Mouse (Mus musculus) monocyte, adult 2 months (primary cell): ENCODE results near the gene Ccdc149.
A peak's percentile ranks its signal among the peaks of the same experiment; 100 is the strongest.

ENCODE experiments used
- DNase-seq, 2 experiments: peaks; one replicate each; pipeline ENCODE4 v3.0.0; 2022; ENCODE audit warnings: low spot score in 2 of 2, low read depth in 1 of 2

The Ccdc149 gene

DNA sequence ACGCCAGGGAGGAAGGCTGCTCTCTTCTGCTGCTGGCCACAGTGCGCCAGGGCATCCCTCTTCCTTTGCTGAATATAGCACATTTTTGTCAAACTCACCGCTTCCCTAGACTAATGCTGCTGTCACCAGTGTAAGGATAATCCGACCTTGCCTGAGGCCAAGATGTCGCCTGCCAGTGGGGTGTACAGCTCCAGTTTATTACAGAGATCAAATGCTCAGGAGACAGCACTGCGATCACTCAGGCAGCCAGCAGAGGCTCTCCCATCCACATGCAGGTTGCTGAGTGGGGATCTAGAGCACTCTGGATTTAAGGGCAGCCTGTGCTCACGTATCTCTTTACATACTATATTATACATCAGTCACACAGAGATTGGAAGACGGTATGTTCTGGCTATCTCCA is 22.1 kb downstream of the Ccdc149 start:
- no peak for DNase-seq

DNA sequence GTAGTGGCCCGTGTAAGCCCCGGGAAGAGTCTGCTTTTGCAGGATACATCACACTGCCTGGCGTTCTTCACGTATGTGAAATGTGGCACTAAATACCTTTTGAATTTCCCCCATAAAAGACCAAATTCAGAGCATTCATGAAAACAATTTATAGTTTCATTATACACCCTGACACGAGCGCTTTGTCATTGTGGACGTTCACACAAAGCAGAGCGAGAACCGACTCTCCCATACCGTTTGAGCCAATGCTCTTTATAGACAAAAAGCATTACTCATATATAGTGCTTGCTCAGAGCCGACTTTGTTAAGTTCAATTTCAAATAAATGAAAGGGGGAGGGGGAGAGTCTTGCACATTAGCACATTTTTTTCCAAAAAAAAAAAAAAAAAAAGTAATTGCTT is 31.0 kb downstream of the Ccdc149 start:
- DNase-seq: no peak

DNA sequence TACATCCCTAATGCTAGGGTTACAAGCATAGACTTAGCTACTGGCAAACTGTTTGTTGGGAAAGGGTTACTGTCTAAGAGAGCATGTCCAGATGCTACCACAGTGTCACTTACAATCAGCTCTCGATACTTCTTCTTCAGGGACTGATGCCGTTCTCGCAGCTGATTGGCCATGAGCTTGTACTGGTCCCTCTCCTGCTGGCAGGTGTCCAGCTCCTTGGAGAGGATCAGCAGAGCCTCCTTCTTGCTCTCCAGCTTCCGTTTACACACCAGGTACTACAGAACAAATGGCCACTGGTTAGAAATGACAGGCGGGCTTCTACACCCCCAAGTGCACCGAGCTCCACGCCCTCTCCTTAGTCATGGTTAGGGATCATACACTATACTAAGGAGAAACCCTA is 32.4 kb downstream of the Ccdc149 start:
- DNase-seq: no peak

DNA sequence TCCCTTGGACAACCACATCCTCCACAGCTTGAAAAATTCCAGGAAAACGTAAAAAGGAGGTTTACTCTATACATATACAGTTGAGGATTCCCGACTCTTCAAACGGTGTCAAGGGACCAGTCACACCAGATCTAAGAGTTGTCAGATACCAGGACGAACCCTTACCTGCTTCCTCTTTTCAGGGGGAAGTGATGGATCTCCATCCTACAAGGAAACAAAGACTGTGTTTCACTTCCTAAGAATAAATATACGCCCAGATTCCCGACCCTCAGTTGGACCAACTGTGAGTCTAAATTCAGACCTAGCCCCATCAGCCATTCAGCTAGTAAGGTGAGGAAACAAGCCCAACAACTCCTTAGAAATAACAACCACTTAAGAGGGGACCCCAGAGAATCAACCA is 35.8 kb downstream of the Ccdc149 start:
- DNase-seq: no peak

DNA sequence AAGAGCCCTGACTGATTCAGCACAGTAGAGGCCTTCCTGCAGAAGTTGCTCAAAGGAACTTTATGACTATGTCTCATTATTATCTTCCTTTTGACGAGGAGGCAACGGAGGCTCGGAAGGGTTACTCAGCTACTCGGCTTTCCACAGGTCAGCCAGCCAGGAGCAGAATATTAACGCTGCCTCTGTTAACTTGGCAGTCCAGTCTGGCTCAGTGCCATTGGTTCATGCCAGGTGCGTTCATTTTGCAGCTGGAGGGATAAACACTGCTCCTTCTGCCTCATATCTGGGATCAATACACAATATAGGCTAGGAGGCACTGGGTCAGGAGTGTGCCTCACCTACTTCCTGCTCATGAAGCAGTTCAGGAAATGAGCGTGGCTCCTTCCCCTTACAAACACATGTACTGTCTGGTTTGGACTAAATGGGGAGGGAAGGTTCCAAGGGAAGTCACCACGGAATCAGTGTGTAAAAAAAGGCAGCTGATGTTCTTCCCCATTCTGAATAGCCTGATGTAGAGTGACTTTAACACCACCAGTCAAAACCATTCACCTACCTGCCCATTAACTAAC is 40.0 kb downstream of the Ccdc149 start:
- no peak for DNase-seq

DNA sequence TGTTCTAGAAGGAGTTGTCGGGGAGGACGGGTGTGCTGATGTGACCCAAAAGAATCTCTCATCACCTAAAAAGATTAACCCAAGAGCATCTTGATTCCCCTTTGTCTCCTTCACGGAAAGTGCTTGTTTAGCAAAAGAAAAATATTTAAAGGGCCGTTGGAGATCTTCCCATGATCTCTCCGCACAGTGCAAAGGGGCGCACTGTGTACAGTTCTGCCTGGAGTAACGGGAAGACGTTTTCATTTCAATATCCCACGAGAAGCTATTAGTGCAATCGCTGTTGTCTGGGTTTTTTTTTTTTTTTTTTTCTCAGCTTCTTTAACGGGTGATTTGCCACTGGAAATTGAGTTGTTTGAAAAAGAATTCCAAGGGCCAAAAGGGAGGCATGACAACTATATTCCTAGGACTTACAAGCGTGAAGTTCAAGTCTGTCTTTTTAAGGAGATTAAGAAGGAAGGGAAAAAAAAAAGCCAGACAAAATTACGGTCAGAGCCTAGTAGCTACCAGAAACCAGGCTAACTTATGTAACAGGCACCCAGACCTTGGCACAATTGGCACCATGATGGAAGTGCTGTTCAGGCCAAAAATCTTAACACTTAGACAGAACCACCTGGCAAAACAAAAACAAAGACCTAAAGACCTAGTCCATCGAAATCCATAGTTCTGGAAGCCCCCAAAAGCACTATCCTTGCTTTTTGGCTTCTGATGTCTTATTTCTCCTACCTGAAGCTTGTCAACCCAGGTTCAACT is 41.4 kb downstream of the Ccdc149 start:
- no peak for DNase-seq

DNA sequence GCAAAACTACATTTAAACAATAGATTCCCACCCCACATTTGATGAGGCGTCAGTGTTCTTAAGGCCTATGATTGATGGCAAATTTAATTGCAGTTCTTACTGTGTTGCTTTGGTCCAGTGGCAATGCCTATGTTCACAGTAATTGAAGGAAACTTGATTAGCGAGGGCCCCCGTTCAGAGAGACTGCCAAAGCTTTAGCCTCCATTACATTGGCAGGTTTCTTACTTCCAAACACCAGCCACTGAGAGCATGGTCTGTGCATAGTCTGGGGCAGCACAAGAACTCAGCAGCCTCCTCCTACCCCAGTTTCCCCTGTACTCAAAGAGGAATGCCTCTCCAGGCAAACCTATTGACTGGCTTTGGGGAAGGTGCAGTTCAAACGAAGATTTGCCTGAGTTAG is 42.7 kb downstream of the Ccdc149 start:
- DNase-seq: no peak

DNA sequence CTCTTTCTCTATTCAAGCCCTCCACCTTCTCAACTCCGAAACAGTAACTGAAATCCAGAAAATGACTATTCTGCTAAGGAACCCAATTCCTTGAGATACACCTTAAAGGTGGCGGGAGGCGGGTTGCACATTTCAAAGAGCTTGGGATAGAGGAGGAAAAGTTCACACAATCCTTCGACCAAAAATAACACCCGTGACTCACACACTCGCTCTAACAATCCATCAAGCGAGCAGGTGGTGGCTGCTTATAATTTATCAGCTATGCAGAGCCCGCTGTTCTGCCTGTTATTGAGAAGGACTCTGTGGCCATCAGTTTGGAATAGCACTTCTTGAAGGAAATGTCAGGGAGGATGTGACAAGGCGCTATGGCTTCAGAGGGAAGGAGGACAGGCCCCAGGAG is 45.5 kb downstream of the Ccdc149 start:
- no peak for DNase-seq

DNA sequence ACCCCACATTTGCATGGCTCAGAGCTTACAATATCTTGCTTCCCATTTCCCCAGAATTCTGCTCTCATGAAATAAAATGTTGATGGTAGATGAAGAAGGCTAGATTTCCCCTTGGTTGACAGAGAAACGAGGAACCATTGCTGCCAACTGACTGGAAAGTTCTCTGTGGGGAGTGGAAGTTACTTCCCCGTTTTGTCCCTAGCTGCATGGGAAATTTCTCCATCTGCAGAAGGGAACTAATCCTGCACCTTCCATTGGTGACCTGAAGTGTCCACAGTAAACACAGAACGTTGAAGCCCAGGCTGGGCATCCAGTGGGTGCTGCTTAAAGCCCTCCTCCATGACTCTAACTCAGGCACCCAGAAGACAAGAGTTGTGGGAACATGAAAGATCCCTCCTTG is 47.4 kb downstream of the Ccdc149 start:
- DNase-seq: no peak

DNA sequence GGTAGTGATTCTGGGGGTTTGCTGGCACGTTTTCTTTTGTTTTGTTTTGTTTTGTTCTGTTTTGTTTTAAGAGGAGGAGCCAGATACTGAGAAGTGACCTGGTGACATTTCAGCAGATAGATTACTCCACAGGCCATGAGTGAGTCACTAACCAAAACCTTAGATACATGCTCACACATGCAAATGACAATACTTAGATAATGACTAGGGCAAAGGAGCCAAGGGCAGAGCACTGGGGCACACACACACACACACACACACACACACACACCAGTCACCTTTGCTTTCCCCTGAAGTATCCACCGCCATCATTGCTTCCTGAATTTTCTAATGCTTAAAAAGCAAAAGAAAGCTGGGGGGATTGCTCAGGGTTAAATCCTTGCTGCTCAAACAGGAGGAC is 54.8 kb downstream of the Ccdc149 start:
- no peak for DNase-seq

DNA sequence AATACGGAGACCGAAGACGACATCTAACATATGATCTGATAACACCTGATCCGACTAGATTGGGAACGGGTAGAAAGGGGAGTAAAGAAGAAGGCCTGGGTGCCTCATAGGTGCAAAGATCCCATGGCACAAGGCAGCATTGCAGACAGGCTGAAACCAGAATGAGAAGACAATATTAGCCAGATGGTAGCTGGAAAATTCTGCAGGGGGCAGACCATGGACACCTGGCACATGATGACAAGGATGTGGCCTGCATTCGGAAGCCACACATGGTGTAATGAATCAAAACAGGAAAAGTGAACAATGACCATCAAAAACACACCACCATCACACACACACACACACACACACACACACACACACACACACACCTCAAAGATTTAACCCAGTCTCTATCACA is 55.4 kb downstream of the Ccdc149 start:
- no peak for DNase-seq

DNA sequence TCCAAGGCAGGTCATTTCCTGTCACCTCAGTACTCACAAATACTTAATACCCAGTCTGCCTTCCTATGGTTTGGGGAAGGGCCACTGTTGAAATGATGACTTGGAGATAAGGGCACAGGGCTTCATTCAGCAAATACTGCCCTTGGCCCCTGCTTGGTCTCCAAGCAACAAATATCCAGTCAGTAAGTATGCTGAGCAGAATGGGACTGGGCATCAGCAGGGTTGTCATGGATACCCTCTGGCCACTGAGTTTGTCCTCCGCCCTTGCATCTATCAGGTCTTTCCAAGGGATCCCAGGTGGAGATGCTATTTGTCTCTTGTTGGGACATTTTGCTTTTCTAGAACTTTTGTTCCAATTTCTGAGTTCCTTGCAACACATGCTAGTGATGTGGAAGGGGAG is 56.1 kb downstream of the Ccdc149 start:
- no peak for DNase-seq

DNA sequence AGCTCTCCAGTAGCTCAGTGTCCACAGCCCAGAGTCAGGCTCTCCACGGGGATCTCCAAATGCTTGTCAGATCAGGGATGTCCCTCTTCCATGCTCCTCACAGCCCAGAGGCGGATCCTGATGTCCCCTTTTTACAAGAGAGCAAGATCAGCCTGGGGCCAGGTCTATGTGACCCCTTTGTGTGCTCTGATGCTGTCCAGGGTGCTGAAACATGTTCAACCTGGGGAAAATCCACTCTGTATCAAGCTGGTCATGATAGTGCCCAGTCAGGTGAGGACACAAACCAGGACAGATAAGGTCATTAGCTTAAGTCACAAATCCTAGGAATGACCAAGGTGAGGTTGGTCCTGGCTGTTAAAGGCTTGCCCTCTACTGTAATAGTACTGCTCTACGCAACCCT is 59.8 kb downstream of the Ccdc149 start:
- no peak for DNase-seq

DNA sequence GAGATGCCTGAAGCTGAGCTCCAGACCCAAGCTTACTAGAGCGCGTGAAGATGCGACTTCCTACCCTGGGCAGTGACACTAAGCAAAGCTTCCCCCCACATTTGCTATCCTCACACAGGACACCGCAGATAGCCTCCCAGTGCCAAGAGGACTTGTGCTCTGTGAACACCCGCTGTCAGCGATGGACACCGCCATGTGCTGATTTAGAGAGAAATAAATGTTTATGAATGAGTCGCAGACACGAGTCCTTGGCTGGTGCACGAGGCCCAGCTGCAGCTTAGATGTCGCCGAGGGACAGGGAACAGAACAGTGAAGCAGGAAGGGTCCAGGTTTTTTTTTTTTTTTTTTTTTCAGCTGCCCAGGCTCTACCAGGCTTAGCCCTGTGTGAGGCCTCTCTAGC is 61.1 kb downstream of the Ccdc149 start:
- DNase-seq: no peak

DNA sequence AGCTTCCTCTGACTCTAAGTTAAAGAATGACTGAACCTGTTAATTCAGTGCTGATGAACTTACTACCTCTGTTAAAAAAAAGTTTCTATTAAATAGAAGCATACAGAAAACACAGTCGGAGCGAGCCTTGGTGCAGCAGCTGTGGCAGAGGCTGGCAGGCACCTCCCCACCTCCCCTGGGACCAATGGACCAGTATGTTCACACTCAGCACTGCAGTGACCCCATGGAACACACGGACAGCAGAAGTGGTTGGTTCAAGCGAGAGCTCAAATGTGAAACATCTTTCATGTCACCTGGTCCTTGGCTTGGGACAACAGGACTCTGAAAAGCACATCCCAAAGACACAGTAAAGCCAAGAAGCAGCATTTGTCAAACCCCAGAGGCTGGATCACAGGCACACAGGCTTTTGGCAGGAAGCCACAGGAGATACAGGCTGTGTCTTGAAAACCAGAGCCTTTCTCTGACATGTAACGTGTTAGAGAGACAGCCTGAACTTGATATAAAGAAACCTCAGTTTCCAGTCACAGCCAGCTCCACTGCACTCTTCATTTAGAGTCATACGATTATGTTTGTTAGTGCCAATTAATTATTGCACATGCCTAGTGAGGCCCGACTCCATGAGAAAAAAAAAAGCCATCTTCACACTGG is 62.5 kb downstream of the Ccdc149 start:
- no peak for DNase-seq

DNA sequence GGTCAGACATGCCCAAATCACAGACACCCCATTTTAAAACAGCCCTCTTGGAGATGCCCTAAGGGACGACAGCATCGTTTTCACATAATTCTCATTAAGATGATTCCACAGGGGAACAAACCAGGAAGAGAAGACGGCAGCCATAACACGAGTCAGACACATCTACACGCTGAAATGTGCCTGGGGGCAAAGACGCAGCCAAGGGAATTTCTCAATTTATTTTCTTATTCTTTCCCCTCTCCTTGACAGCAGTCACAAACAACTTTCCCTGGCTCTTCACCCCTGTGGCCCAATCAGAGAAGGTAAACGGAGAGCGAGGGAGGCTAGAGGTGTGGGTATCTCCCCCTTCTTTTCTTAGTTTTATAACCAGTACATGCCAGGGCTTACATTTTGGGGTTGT is 66.9 kb downstream of the Ccdc149 start:
- DNase-seq: no peak

DNA sequence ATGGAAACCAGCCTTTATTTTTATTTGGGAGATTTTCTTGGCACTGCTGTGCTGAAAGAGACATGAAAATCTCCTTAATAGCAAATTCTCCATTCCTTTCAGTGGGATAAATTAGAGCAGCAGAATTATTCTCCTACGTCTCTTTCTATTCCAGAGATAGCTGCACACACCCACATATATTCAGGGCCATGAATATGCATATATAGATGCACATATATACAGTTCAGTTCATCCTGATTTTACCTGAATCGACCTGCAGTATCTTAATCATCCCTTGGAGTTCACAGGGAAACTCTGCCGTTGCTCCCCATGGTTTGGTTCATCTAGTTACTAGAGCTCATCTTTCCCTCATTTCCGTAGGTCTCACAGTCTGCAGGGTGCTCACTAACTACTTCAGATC is 77.6 kb downstream of the Ccdc149 start:
- DNase-seq: no peak

DNA sequence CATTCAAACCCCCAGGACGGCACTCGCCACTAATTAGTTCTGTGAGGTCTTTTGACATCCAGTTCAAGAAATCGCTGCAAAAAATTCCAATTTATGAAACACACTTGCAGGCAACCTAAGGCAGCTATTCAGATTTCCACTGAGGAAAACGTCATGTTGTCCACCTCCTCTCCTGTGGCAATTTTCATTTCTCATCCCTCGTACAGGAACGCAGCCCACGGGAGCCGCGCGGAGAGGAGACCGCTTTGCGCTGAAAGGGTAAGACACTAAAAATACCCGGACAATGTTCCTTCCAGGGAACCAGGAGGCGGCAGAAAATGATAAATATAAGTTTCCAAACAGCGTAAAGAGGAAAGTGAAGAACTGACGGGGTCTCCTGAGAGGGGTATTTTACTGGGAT is 79.8 kb downstream of the Ccdc149 start:
- no peak for DNase-seq

DNA sequence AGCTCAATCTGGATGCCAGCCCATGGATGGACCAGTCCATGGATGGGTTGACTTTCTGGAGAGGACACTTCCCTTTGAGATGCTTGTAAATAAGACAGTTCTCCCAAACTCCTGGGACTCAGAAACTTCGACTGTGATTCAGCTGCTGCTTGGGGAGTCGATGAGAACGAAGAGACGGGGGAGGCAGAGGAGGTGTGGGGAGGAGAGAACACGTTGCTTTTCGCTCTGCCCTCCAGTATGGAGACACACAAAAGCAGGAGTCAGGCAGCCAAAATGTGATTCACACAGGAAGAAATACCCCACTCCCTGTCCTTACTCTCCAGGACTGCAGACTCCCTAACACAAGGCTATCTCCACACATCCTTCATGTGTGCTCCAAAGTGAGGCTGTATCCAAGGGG is 80.9 kb downstream of the Ccdc149 start:
- no peak for DNase-seq

DNA sequence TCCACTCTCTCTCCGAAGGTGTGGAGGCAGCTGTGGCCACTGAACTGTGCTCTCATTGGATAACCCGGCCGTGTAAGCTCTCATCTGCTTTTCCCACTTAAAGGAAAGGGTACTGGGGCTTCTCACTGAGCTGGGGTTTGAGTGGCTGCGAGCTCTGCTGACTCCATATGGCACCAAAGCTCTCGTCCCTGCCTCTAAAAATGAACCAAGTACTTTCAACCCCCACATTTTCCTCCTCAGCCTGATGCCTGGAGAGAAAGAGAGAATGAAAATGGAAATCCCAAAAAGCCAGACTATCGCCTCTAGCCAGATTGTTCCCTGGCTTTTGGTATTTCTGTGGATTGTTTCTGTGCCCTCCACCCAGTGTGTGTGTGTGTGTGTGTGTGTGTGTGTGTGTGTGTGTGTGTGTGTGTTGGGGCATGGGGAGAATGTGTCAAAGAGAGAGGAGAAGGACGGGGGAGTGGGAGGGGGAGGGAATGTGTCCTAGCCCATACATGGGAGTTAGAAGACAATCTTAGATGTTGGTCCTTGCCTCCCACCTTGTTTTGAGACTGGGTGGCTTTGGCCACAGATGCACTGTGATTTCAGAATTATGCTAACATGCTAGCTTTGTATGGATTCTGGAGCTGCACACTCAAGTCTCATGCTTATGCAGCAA is 83.1 kb downstream of the Ccdc149 start:
- DNase-seq: no peak

DNA sequence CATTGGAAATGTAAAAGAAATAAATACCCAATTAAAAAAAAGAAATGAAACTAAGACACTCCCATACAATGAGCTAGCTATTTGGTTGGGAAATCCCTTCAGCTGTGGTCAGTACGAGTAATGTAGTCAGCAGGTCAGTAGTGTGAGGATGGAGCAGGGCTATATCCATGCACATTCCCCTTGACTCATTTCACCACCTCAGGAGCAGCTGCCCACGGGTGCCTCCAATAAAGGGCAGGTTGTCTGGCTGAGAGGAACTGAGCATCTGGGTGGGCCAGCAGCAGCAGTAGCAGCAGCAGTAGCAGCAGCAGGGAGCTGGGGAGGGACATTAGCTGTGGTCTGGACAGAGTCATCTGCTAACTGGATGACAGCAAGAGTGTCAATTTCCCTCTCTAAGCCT is 85.3 kb downstream of the Ccdc149 start:
- DNase-seq: peak; percentile 19 to 29

DNA sequence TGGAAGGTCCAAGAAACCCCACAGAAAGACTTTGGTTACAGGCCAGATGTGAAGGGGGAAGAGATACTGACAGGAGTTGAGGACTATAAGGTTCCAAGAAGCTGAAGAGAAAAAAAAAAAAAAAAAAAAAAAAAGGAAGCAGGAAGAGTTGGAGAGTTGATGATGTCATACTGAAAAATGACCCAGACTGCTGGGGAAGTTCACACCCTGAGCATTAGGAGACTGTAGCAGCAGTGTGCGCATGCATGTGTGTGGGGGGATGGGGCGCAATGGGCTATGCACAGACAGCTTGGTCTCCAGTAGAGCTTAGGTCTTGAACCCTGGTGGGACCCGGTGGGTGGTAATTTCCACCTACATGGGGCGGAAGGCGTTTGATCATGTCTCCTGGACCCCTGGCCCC is 87.6 kb downstream of the Ccdc149 start:
- peak in 1 of 2 experiments; percentile 7 for DNase-seq
